Mouse (Mus musculus) frontal cortex, adult 2 months (tissue): ENCODE measurements around the gene Cirbp. TPM values are rescaled to one million over a fixed set of nuclear protein-coding genes. Genes with fewer than 3 reads are reported as not detected.

Experiments
- DNase-seq, 2 experiments: peaks; one replicate each; pipeline ENCODE4 v3.0.0; 2022; ENCODE audit warnings: low spot score in 1 of 2; ENCODE audit errors: extremely low spot score in 1 of 2
- polyA plus RNA-seq: library from polyadenylated mRNA; depleted of rRNA; stranded (reverse); fragments of >200 nt; gene quantifications from 2 replicates; pipeline ENCODE4 v1.2.3, GENCODE M21; 2012

The Cirbp gene
- polyA plus RNA-seq, 1 experiment: 226 TPM

DNA sequence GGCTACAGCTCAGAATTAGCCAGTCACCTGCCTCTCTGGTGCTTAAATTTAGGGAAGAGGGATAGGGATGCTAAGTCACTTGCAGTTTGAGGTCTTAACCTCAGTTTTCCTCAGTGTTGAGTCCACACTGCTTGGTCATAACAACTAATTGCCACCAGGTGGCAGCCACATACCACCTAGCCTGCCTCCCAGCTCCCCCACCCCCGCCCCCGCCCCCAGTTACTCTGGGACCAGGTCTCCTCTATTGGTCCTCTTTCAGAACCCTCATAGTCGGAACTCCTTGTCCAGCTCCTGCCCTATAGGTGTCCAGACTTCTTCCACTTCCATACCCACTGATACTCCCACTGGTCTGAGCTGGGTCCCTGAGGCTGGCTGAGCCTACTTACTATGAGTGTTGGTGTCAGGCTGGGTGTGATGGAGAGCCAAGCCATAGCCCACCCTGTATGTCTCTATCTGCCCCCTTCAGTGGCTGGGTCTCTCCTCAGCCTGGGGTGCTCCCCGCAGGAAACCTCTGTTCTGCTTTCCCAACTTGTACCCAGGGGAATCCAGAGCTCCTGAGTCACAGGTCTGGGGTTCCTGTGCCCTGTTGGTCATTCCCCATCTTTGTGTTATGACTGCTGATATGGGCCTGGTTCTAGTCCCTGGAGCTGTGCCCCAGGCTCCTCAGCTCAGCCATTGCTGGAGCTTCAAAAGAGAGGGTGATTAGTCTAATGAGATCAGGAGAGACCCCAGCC, 9.9 kb downstream of the Cirbp start:
- peak in 1 of 2 experiments; percentile 71 for DNase-seq

DNA sequence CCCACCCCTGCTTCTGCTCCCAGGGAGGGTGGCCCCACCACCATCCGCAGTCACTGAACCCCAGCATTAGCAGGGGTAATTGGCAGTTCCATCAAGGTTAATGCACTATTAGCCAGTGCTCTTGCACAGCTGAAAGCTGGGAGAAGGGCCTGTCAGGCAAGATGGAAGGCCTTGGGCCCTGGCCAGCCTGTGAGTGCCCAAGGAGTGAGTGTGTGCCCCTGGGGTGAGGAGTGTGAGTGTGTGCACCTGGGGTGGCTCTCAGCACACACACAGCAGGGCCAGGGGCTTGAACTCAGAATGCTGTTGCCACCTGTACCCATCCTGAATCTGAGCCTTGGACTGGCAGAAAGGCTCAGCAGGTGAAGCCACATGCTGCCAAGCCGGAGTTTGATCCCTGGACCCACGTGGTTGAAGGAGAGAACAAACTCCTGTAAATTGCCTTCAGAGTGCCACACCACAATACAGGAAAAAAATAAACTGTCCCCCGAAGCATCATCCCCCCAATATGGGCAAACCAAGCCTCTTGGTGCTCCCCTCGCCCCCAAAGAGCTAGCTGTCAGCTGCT, 10.6 kb downstream of the Cirbp start:
- DNase-seq: no peak

DNA sequence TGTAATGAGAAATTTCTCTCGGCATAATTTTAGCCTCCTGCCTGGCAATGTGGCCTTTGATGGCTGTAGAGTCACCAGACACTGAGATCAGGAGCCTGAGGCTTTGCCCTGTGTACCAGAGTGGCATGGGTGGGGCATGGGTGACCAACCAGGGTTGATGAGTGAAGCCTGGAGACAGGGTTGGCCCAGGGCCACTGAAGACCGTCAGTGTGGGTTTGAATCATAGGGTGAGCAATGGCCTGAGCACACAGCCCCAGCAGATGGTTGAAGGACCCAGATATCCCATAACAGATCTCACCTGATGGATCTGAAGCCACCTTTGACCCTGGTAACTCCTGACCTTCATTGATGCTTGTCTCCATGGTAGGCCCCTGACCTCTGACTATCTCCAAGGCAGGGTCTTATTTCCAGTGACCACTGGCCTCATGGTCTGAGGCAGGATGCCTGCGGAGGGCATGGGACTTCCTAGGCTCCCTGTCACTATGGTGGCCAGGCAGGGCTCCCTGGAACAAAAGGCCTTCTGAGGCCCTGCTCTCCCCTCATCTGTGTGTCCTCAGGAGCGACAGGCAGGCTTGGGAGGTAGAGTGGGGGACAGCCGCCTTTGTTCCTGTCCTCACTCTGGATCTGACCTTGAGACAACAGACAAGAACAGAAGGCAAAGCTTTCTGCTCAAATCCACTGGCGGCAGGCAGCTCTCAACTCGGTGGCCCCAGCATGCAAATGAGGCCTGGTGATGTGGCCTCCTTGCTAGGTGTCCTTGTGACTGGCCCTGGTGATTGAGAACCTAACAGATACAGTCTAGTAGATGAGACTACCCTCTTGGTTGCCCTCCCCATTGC, 11.9 kb downstream of the Cirbp start:
- DNase-seq: no peak

DNA sequence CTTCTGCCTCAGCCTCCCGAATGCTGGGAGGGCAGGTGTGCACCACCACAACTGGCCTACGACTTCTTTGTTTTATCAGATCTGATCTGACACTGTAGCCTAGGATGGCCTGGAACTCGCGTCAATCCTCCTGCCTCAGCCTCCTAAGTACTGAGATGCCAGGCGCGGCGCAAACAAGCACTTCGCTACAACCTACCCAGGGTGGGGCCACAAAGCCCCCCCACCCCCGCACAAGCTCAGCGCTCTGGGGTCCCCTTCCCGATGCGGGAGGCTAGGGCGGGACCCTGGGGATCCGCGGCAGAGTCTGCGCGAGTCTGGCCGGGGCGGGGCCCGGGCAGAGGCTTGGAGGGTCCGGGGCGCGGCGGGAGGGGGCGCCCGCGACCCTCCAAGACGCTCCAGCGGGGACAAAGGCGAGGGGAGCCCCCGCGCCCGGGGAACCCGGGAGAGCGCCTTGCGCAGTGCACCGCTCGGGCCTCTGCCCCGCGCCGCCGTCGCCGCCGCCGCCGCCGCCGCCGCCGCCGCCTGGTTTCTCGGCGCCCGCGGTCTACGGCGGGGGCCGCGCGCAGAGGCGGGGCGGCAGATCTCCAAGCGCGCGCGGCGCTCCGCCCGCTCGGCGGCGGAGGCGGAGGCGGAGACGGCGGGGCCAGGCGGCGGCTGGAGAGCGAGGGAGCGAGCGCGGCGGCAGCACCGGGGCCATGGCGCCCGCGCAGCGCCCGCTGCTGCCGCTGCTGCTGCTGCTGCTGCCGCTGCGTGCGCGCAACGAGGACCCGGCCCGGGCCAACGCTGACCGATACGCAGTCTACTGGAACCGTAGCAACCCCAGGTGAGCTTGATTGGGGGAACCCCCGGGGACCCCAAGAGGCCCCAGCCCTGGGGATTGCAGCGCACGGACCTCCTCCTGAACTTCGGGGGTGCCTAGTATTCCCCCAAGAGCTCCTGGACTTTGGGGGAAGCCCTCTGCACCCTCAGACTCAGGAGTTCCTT, 13.6 kb downstream of the Cirbp start, which contains the start of gene Efna2:
Gene Efna2 (plus strand): TSS at position 415 of the 984 bp plus-strand sequence.
- no peak for DNase-seq

DNA sequence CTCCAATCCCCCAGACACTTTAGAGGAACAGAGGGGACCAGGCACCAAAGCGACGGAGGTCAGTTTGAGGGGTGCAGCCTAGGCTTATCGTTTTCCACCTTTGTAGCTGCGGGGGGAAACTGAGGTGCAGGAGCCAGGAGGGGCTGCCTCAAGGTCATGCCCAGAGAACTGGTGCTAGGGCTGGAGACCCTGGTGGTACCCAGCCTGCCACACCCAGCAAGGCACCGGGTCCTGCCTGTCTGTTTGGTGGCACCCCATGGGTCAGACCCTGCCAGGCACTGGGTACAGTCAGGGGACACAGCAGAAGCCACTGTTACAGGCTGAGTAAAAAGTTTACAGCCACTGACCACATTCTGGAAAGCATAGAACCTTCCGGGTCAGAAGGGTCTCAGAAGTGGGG, 14.5 kb downstream of the Cirbp start:
- DNase-seq: no peak

DNA sequence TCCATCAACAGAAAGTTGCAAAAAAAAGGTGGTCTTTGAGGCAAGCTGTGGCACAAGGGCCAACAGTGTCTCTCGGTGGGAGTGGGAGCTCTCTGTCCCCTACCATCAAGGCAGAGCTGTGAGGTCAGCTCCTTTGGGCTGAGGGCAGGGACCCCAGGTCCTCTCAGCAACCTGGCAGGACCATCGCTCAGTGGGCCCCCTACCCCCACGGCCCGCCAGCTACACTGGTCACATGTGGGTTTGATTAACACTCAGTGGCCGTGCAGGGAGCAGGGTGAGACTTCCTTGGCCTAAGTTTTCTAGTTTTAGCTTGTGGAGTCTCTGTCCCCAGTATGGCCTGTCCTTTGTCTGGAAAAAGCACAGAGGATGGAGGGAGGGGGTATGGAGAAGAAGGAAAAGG, 15.0 kb downstream of the Cirbp start:
- no peak for DNase-seq

DNA sequence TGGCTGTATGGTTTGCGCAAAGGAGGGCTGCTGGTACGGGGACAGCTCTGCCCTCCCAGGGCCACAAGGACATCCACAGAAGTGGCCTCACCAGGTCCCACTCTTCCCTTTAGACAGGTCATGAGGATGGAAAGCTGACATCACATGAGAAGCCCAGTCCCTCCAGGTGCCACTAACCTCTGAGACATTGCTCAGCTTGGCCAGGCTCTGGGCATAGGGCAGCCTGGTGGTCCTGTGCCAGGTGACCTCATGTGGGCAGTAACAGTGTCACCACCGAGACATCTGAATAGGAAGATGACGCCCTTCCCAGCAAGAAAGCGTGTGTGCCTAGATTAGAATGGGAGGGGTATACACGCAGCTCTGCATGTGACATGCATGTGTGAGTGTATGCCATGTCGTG, 16.8 kb downstream of the Cirbp start:
- DNase-seq: no peak

DNA sequence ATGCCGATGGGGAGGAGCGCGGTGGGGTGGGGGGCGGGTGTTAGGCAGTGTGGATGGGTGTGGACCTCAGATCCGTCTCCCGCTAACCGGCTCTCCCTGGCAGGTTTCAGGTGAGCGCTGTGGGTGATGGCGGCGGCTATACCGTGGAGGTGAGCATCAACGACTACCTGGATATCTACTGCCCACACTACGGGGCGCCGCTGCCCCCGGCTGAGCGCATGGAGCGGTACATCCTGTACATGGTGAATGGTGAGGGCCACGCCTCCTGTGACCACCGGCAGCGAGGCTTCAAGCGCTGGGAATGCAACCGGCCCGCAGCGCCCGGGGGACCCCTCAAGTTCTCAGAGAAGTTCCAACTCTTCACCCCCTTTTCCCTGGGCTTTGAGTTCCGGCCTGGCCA, 20.9 kb downstream of the Cirbp start:
- DNase-seq: no peak

DNA sequence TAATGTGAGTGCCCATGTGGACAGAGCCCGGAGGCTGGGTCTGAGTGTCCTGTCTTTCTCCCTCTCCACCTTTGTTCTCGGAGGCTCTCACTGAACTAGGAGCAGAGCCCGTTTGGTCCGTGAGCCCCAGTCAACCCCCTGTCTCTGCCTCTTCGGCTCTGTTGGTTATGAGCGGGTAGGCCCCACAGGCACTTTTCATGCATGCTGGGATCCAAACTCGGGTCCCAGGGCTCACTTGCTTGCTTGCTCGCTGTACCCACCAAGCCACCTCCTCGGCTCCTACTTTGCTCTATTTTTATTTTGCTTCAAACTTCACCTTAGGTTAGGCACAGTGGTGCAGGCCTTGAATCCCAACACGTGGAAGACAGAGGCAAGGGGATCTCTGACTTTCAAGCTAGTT, 22.0 kb downstream of the Cirbp start:
- no peak for DNase-seq

DNA sequence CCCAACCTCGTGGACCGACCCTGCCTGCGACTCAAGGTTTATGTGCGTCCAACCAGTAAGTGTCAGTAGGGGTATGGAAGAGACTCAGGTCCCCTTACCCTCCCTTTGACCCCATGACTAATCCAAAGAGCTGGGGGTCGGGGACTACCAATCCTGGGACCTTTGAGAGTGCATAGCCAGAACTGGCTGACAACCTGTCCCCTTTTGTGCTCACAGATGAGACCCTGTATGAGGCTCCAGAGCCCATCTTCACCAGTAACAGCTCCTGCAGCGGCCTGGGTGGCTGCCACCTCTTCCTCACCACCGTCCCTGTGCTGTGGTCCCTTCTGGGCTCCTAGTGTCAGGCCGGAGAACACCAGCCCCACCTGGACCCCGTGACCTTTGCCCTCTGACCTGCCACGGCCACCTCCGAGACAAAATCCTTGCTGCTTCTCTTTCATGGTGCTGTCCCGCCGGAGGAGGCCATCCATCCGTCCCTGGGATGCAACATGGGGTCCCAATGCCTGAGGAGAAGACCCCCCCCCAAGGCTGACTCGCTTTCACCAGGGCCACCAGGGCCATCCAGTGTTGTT, 22.8 kb downstream of the Cirbp start:
- no peak for DNase-seq

DNA sequence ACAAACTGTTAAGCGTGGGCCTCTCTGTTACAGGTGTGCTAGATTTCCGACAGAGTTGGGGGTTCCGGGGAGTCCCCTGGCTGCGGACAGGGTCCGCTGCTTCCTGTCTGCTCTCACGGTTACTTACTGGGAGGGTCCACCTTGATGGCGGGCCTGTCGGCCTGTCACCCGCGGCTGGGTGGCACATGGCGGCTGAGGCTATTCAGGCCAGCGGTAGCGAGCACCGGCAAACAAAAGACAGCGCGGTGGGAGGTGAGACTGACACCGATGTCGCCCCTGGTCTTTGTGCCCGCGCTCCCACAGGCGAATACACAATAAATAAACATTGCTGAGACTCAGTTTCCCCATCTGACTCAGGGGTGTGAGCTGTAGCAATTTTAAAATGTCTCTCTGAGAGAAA, 24.2 kb downstream of the Cirbp start:
- DNase-seq: no peak

DNA sequence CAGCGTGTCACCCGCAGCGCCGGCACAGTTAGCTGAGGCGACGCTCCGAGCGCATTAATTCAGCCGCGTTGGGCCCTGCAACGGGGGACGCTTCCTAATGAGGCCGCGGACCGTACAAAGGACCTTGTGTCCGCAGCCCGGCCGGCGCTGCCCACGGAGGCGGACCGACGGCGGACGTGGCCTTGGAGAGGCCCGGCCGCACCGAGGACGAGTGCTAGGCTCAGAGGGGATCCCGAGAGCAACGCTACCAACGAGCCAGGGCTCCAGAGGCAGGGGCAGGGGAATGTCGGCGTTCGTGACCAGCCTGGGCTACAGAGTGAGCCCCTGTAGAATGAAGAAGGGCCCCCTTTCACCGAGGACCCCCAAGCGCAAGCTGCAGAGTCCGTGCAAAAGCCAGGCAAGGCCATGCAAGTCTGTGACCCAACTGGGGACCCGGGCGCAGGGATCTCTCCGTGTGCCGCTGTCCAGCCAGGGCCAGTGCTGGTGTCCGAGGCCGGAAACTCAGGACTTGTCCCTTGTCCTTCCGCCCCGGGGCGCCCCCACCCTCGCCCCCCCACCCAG, 24.8 kb downstream of the Cirbp start:
- no peak for DNase-seq

DNA sequence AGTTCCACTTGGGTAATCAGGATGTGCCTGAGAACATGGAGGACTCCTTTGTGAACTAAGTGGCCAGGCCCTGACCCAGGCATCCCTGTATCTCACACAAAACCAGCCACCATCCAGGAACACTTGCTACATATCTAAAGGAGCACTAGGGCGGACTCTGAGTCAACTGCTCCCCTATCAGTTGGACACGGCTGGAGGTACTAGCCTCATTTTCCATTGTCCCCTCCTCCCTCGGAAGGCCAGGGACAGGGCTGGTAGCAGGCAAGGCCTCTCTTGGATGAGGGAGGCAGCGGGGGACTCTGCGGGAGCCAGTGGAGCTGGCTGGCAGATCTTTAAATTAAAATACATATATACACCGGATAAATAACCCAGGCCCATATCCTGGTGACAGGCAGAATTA, 28.2 kb downstream of the Cirbp start:
- DNase-seq: no peak

DNA sequence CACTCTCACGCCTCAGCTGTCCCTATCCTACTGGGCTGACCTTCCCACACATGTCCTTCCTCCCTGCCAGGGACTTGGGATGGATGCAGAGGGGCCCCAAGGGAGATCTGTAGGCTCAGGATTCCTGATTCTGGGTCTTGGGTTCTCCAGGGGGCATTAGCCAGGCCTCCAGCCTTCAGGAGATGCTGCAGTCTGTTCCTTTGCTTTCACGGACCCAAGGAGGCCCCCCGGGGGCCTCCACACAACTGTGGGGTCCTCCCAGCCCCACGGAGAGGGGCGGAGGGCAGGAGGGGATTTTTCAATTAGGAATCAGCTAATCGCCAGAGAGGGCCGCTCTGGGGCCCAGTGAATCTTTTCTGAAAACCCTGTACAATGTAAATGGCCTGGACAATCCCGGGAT, 28.7 kb downstream of the Cirbp start:
- no peak for DNase-seq

DNA sequence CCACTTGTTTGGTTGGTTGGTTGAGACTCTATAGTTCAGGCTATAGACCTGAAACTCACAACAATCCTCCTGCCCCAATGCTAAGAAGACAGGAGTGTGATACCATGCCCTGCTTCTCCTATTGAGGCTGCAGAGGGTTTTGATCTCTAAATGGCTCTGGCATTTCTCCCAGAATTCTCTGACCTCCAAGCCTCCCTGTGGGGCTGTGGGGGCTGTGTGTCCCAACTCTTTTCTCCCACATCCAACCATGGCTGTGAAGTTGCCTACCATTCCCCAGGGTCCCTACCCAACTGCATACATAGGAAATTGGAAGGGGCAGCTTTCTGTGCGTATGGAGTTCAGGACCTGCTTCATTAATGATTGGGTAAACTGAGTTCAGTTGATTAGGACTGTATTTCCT, 30.4 kb downstream of the Cirbp start:
- no peak for DNase-seq

DNA sequence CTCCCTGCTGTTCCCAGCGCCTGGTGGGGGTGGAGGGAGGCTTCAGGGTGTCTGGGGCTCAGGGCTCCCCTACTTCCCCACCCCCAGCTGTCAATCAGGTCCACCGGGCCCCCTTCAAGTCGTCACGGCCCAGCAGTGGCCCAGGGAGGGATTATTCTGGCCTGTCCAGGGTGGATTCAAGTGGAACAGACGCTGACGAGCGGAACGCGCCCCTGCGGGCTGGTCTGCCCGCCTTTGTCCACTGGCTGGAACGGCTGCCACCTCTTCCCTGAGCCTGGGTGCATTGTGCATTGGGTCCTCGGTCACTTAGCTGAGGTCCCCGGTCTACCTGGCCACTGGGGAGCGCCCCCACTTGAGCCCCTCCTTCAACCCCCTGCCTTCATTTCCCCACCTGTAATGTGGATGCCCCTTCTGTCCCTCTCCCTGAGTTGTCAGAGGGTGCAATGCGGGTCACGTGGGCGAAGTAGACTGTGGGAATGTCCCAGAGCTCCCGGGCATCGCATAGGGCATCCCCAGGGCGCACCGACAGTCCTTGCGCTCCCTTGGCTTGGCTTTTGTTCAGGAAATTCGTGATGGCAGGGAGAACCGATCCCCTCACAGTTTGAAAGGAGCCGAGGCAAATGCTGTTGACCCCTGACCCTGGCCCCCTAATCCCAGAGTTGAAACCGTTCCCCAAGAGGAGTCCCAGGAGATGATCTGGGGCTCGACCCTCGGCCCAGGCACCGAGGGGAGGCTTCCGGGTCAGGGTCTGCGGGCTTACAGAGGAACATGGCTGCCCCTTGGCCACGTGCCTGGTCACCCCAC, 31.2 kb downstream of the Cirbp start:
- no peak for DNase-seq

DNA sequence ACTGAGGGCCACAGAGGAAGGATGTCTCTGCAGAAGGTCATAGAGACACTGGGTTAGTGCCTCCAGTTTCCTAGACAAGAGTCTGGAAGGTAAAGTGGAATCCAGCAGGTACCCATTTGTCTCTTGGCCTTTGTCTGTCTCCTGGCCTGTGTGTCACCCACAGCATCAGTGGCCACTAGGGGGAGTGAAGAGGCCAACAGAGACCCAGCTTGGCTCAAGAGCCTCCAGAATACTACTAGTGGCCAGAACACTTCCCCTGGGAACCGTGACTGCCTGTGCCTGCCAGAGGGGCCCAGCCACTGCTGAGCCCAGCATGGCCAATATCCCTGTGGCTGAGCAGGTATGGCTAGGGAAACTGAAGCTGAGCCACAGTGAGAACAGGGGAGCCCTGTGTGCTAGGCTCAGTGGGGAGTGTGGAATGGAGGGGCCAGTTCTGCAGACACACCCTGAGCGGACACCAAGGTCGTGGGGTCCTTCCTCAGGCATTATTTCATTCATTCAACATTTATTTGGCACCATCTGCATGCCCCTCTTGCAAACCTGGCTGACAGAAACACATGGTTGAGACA, 33.7 kb downstream of the Cirbp start:
- DNase-seq: peak in 1 of 2 experiments; percentile 91

DNA sequence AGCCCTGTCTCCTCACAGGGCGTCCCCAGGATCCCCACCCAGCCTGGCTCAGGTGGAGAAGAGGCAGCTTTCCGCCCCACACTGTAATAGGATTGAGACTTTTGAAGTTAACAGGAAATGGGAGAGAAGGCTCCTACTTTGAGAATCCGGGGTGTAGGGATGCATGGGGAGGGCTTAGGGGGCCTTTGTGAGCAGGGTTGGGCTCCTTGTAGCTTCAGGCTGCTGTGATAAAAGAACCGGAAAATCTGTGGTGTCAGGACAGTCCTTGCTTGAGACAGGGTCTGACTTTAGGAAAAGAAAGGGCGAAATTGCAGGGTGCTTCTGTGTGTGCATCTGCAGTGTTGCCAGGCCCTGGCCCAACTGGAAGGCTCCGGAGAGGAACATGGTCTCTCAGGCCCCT, 34.7 kb downstream of the Cirbp start:
- DNase-seq: no peak

DNA sequence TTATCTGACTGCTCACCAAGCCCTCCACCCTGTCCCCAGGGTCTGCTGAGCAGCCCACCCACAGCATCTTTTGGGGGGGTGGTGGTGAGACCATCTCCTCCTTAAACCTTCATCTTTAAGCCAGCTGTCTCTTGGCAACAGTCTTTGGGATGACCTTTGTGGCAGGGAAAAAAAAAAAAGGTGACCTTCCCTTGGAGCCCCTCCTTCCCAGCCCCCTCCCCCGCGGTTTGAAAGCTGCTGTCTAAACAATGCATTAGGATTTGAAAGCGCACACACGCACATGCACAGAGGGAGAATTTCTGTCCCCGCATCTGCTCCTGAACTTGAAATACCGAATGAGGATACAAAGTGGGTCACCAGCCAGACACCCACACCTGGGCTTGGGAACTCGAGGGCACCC, 38.3 kb downstream of the Cirbp start:
- no peak for DNase-seq
